Mouse (Mus musculus): ENCODE data around the gene Tor1aip2. TPM values are rescaled to one million over a fixed set of nuclear protein-coding genes. Genes with fewer than 3 reads are reported as not detected.

The Tor1aip2 gene
- polyA plus RNA-seq, 1 experiment: 57.7 TPM

DNA sequence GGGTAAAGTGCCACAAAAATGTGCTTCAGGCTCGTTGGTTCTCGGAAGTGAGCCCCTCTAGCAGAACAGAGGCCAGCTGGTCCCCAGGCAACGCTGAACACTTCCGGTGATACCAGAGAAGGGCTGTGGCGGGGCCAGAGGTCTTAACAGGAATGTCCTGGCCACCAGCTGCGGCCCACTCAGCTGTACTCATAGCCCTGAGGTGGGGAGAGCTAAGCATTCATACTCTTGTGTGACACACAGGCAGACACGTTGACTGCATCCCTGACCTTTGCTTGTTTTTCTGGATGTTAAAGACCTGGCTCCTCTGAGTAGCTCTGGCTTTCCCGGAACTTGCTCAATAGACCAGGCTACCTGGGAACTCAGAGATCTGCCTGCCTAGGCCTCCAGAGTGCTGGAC is 39.4 kb downstream of the Tor1aip2 start:
- TF ChIP-seq POLR2A (IDR thresholded peaks at IDR 0.05; ENCODE audit: borderline replicate concordance, insufficient read depth, low read length): no peak
- TF ChIP-seq CTCF (IDR thresholded peaks at IDR 0.05; ENCODE audit: borderline replicate concordance, insufficient read depth, low read depth, low read length): no peak
- H3K4me3 ChIP-seq (replicated peaks; ENCODE audit: insufficient read depth, low read depth, low read length): no peak overlapping the region
- H3K27ac ChIP-seq (ENCODE audit: insufficient read depth, low read length): no peak overlapping the region
- H3K4me1 ChIP-seq (ENCODE audit: control insufficient read depth, insufficient read depth, low read length): no peaks in the 10 kb centered on the region; the same call in 1 of the 2 replicates
- 58% methylated on average over 8 of the region's 8 CpGs for WGBS
- no peaks in the 10 kb centered on the region for H3K27me3 ChIP-seq (ENCODE audit: control insufficient read depth, insufficient read depth, low read length)
- DNase-seq: no peak

DNA sequence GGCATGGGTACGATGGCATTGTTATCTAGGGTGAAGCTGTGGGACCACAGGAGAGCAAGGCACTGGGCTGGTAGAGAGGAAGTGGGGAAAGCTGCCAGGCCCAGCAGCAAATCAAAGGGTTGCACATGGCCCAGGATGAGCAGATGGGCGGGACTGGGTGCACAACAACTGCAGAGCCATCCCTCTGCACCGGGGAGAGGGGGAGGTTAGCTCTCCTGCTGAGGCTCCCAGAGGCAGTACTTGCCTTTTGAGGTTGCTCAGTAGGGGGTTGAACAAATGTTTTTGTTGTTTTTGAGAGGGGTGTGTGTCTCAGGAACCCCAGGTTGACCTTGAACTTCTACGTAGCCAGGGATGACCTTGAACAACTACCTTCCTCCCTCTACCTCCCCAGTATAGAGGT is 41.3 kb downstream of the Tor1aip2 start:
- Histone ChIP-seq H3K27ac (ENCODE audit: insufficient read depth, low read length) (no peak overlapping the region), H3K4me1 (ENCODE audit: control insufficient read depth, insufficient read depth, low read length) (no peaks in the 10 kb centered on the region; the same call in 1 of the 2 replicates), H3K27me3 (ENCODE audit: control insufficient read depth, insufficient read depth, low read length) (no peaks in the 10 kb centered on the region), H3K4me3 (replicated peaks; ENCODE audit: insufficient read depth, low read depth, low read length) (no peak overlapping the region)
- TF ChIP-seq CTCF (IDR thresholded peaks at IDR 0.05; ENCODE audit: borderline replicate concordance, insufficient read depth, low read depth, low read length) (no peak), POLR2A (IDR thresholded peaks at IDR 0.05; ENCODE audit: borderline replicate concordance, insufficient read depth, low read length) (no peak)
- WGBS: 43% methylated on average over 4 of the region's 4 CpGs
- DNase-seq: no peak

DNA sequence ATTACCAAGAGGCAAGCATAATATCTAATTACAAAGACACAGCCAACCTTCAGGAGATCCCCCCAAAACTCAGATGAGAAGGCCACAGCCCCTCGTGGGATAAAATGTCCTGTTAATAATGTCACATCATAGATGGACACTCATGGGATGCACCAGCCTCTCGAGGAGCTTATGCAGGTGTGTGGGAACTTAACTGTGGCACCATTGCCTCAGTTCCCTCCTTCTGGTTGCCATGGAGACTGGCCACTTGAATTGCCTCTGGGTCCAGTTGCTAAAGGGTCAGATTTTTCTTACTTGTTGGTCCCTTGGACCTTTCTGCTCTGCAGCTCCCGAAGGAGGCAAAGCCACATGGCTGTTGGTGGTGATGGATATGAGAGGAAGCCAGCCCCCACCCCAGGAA is 42.5 kb downstream of the Tor1aip2 start:
- TF ChIP-seq POLR2A (IDR thresholded peaks at IDR 0.05; ENCODE audit: borderline replicate concordance, insufficient read depth, low read length): no peak
- TF ChIP-seq CTCF (IDR thresholded peaks at IDR 0.05; ENCODE audit: borderline replicate concordance, insufficient read depth, low read depth, low read length): no peak
- DNase-seq: no peak
- no peaks in the 10 kb centered on the region; the same call in 1 of the 2 replicates for H3K4me1 ChIP-seq (ENCODE audit: control insufficient read depth, insufficient read depth, low read length)
- WGBS: 67% methylated on average over 3 of the region's 3 CpGs
- H3K27ac ChIP-seq (ENCODE audit: insufficient read depth, low read length): no peak overlapping the region
- no peak overlapping the region for H3K4me3 ChIP-seq (replicated peaks; ENCODE audit: insufficient read depth, low read depth, low read length)
- H3K27me3 ChIP-seq (ENCODE audit: control insufficient read depth, insufficient read depth, low read length): no peaks in the 10 kb centered on the region

DNA sequence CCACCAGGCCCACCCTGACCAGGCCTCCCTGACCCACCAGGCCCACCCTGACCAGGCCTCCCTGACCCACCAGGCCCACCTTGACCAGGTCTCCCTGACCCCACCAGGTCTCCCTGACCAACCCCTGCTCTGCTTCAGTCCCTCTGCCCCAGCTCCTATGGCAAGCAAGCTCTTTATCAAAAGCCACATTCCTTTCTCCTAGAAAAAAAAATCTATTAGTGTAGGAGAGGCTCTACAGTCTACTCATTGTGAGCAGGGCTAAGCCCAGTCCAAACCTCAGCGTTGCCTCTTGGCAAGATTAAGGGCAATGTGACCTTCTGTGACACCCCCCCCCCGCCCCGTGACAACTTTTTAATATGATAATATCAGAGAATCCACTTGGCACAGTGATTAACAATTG is 49.4 kb downstream of the Tor1aip2 start:
- no peak overlapping the region for H3K27ac ChIP-seq (ENCODE audit: insufficient read depth, low read length)
- DNase-seq: no peak
- no peaks in the 10 kb centered on the region for H3K27me3 ChIP-seq (ENCODE audit: control insufficient read depth, insufficient read depth, low read length)
- H3K4me1 ChIP-seq (ENCODE audit: control insufficient read depth, insufficient read depth, low read length): no peaks in the 10 kb centered on the region
- 63% methylated on average over 3 of the region's 3 CpGs for WGBS
- no peak overlapping the region for H3K4me3 ChIP-seq (replicated peaks; ENCODE audit: insufficient read depth, low read depth, low read length)
- no peak for TF ChIP-seq POLR2A (IDR thresholded peaks at IDR 0.05; ENCODE audit: borderline replicate concordance, insufficient read depth, low read length)
- no peak for TF ChIP-seq CTCF (IDR thresholded peaks at IDR 0.05; ENCODE audit: borderline replicate concordance, insufficient read depth, low read depth, low read length)

DNA sequence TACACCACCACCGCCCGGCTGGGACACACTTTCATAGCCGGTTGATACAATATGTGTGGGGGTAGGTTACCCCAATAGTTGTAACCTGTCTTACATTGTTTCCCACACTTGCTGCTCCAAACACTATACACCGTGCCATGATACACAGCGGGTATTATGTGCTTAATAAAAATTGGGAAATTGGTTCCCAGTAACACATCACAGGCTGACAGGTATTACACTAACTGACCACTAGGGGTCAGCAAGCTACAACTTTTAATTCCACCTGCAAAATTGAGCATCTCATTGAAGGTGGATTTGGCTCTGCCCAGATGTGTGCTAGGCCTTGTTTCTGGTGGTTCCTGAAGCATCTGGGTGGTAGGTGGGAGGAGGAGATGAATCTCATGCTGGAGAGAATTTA is 50.6 kb downstream of the Tor1aip2 start:
- peak; percentile 56 for TF ChIP-seq CTCF (IDR thresholded peaks at IDR 0.05; ENCODE audit: borderline replicate concordance, insufficient read depth, low read depth, low read length)
- no peak for TF ChIP-seq POLR2A (IDR thresholded peaks at IDR 0.05; ENCODE audit: borderline replicate concordance, insufficient read depth, low read length)
- Histone ChIP-seq H3K4me3 (replicated peaks; ENCODE audit: insufficient read depth, low read depth, low read length) (no peak overlapping the region), H3K27ac (ENCODE audit: insufficient read depth, low read length) (no peak overlapping the region), H3K4me1 (ENCODE audit: control insufficient read depth, insufficient read depth, low read length) (no peaks in the 10 kb centered on the region), H3K27me3 (ENCODE audit: control insufficient read depth, insufficient read depth, low read length) (no peaks in the 10 kb centered on the region)
- WGBS: 54% methylated on average over 5 of the region's 5 CpGs
- peak; percentile 15 to 35 for DNase-seq

DNA sequence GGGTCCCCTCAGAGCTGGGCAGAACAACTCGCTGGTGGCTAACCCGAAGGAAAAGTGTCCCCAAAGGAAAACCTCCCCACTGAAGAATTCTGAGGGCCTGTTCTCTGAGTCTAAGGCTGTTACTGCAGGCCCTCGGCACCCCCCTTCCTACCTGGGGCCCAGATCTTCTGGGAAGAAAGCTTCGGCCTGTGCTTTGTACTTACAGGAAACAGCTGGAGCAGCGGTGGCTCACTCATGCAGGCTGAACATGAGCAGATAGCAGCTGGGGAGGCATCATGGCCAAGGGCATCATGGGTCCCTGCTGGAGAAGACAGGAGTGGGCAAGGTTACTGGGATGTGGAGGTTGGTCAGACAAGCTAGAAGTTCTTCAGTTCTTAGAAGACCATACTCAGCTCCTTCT is 52.4 kb downstream of the Tor1aip2 start:
- no peak for DNase-seq
- Histone ChIP-seq H3K4me3 (replicated peaks; ENCODE audit: insufficient read depth, low read depth, low read length) (no peak overlapping the region), H3K27me3 (ENCODE audit: control insufficient read depth, insufficient read depth, low read length) (no peaks in the 10 kb centered on the region), H3K27ac (ENCODE audit: insufficient read depth, low read length) (no peak overlapping the region), H3K4me1 (ENCODE audit: control insufficient read depth, insufficient read depth, low read length) (no peaks in the 10 kb centered on the region)
- TF ChIP-seq CTCF (IDR thresholded peaks at IDR 0.05; ENCODE audit: borderline replicate concordance, insufficient read depth, low read depth, low read length) (no peak), POLR2A (IDR thresholded peaks at IDR 0.05; ENCODE audit: borderline replicate concordance, insufficient read depth, low read length) (no peak)
- WGBS: 87% methylated on average over 5 of the region's 5 CpGs

DNA sequence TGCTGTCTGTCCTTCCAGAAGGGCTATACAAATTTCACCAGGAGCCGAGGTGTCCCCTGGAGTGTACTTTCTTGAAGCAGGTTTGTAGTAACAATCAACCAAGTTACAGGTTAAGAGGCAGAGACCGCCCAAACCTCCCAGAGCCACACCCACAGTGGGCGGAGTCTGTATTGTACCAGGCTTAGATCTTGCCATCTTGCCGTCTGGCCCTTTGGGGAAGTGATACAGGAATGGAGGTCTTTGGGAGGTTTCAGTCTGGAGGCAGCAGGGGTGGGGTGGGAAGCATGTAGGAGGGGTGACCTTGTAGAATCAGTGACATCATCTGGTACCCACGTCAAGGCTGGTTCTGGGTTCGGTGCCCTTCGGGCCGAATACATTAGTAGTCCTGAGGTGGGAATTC is 54.4 kb downstream of the Tor1aip2 start:
- TF ChIP-seq CTCF (IDR thresholded peaks at IDR 0.05; ENCODE audit: borderline replicate concordance, insufficient read depth, low read depth, low read length): no peak
- no peak for TF ChIP-seq POLR2A (IDR thresholded peaks at IDR 0.05; ENCODE audit: borderline replicate concordance, insufficient read depth, low read length)
- Histone ChIP-seq H3K4me1 (ENCODE audit: control insufficient read depth, insufficient read depth, low read length) (no peaks in the 10 kb centered on the region), H3K27ac (ENCODE audit: insufficient read depth, low read length) (no peak overlapping the region), H3K4me3 (replicated peaks; ENCODE audit: insufficient read depth, low read depth, low read length) (no peak overlapping the region), H3K27me3 (ENCODE audit: control insufficient read depth, insufficient read depth, low read length) (no peaks in the 10 kb centered on the region; the same call in 1 of the 2 replicates)
- DNase-seq: no peak
- WGBS: 80% methylated on average over 8 of the region's 8 CpGs

DNA sequence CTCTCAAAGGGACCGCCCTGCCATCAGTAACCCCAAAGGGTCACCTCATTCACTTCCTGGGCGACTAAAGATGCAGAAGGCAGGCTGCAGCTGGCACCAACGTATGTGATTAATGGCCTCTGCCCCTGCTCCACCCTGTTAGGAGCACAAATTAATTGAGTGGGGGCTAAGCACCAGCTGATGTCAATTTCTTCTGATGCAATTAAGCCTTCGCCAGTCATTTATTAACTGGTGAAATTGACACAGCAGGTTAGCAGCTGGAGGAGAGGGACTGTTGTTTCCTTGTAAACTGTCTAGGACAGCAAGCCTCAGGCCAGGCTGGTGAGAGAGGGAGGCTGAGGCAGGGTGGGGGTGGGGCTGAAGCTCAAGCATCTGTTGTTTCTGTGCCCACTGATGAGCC is 54.8 kb downstream of the Tor1aip2 start:
- Histone ChIP-seq H3K27me3 (ENCODE audit: control insufficient read depth, insufficient read depth, low read length) (no peaks in the 10 kb centered on the region; the same call in 1 of the 2 replicates), H3K27ac (ENCODE audit: insufficient read depth, low read length) (no peak overlapping the region), H3K4me3 (replicated peaks; ENCODE audit: insufficient read depth, low read depth, low read length) (no peak overlapping the region), H3K4me1 (ENCODE audit: control insufficient read depth, insufficient read depth, low read length) (no peaks in the 10 kb centered on the region)
- no peak for DNase-seq
- WGBS: 65% methylated on average over 4 of the region's 4 CpGs
- TF ChIP-seq POLR2A (IDR thresholded peaks at IDR 0.05; ENCODE audit: borderline replicate concordance, insufficient read depth, low read length): no peak
- no peak for TF ChIP-seq CTCF (IDR thresholded peaks at IDR 0.05; ENCODE audit: borderline replicate concordance, insufficient read depth, low read depth, low read length)

Measured in cerebellum, adult 2 months (tissue).